Mouse (Mus musculus) intestine, embryonic 16.5 days (tissue): ENCODE measurements around the gene Cdc5l. TPM values are rescaled to one million over a fixed set of nuclear protein-coding genes. Genes with fewer than 3 reads are reported as not detected.
"Not testable (repeated sequence)": the region's sequence is repeated elsewhere in the genome, so short reads cannot be mapped to it uniquely, and the experiment has no call there.

ENCODE experiments used
- ATAC-seq: fragments of 200-750 bp; cut with Nextera tagmentation; 2 replicates; pipeline ENCODE4 v1.8.0; 2017; ENCODE audit warnings: moderate TSS enrichment, moderate library complexity
- H3K27ac ChIP-seq: fragments of 300-500 bp; sonication (generic); 2 replicates; pipeline ENCODE4 v1.5.1; 2014; ENCODE audit warnings: mild to moderate bottlenecking, low read length
- H3K27me3 ChIP-seq: fragments of 300-500 bp; sonication (generic); replicated peaks from 2 replicates; pipeline ENCODE4 v1.6.1; 2014; ENCODE audit warnings: low read length, control low read depth, mixed read lengths; ENCODE audit not compliant: control insufficient read depth, insufficient read depth
- H3K36me3 ChIP-seq: fragments of 300-500 bp; sonication (generic); 2 replicates; pipeline ENCODE4 v1.6.1; 2014; ENCODE audit warnings: low read length, control low read depth; ENCODE audit not compliant: control insufficient read depth, insufficient read depth
- H3K4me1 ChIP-seq: fragments of 300-500 bp; sonication (generic); 2 replicates; pipeline ENCODE4 v1.6.1; 2014; ENCODE audit warnings: low read length, control low read depth, mixed read lengths; ENCODE audit not compliant: control insufficient read depth, insufficient read depth
- H3K4me2 ChIP-seq: fragments of 300-500 bp; sonication (generic); 2 replicates; pipeline ENCODE4 v1.6.1; 2014; ENCODE audit warnings: low read depth, low read length, control low read depth
- H3K4me3 ChIP-seq: fragments of 300-500 bp; sonication (generic); 2 replicates; pipeline ENCODE4 v1.5.1; 2014; ENCODE audit warnings: mild to moderate bottlenecking, low read length
- H3K9ac ChIP-seq: fragments of 300-500 bp; sonication (generic); 2 replicates; pipeline ENCODE4 v1.6.1; 2014; ENCODE audit warnings: low read depth, low read length
- H3K9me3 ChIP-seq: fragments of 300-500 bp; sonication (generic); 2 replicates; pipeline ENCODE4 v1.6.1; 2016; ENCODE audit warnings: low read length, control low read depth; ENCODE audit not compliant: control insufficient read depth
- WGBS: fragments of 180-500 bp; shearing (Covaris S2); extraction: QIAGEN DNeasy Blood & Tissue Kit; methylation state at CpG from one replicate; pipeline ENCODE4 v1.1.7; 2014; 5-methylcytosine and 5-hydroxymethylcytosine counted together
- polyA plus RNA-seq: library from polyadenylated mRNA; unstranded; fragments of >200 nt; fragmentation: Nextera tagmentation; extraction: Ambion mirVana; gene quantifications from 2 replicates; pipeline ENCODE4 v1.2.1, GENCODE M21; 2015

Cdc5l gene
- polyA plus RNA-seq, 1 experiment from 2014 or later, result 51.8 TPM

- Histone ChIP-seq H3K27me3 (no peaks in the 10 kb centered on the region), H3K27ac (no peak overlapping the region), H3K9me3 (no peaks in the 10 kb centered on the region), H3K36me3 (no peaks in the 10 kb centered on the region), H3K4me2 (no peak overlapping the region), H3K4me3 (no peak overlapping the region), H3K9ac (no peak overlapping the region), H3K4me1 (no peaks in the 10 kb centered on the region)
- ATAC-seq, result no peak
- WGBS, result 91% methylated on average over 8 of the region's 8 CpGs
Observed at GRCm38 (mm10) chr17:45449586-45449985, 16.0 kb upstream of the Cdc5l start.

- Histone ChIP-seq H3K36me3 (no peaks in the 10 kb centered on the region), H3K9me3 (no peaks in the 10 kb centered on the region), H3K4me2 (no peak overlapping the region), H3K9ac (no peak overlapping the region), H3K27me3 (no peaks in the 10 kb centered on the region), H3K27ac (no peak overlapping the region), H3K4me1 (no peaks in the 10 kb centered on the region), H3K4me3 (no peak overlapping the region)
- 90% methylated on average over 2 of the region's 2 CpGs for WGBS
- no peak for ATAC-seq
Observed at GRCm38 (mm10) chr17:45447063-45447462, 13.5 kb upstream of the Cdc5l start.

DNA sequence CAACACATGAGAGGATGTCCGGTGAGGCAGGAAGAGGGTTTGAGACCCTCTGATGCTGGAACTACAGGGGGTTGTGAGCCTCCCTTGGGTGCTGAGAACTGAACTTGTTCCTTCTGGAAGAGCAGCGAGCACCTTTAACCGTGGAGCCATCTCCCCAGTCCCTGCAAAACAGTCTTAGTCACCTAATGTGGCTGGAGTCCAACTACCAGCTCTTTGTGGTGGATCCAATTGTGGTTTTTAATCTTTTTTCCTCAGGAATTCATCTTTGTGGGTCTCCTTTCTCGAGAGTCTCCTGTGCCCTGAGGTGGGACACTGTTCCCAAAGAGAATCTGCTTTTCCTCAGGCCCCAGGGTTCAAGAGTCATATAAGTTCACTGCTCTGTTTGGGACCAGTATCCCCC, 12.4 kb upstream of the Cdc5l start:
- no peak overlapping the region for H3K27ac ChIP-seq
- H3K36me3 ChIP-seq, result no peaks in the 10 kb centered on the region
- H3K4me2 ChIP-seq, result no peak overlapping the region
- WGBS, result 81% methylated on average over 4 of the region's 4 CpGs
- H3K9ac ChIP-seq, result no peak overlapping the region
- no peaks in the 10 kb centered on the region for H3K27me3 ChIP-seq
- no peak for ATAC-seq
- no peaks in the 10 kb centered on the region for H3K4me1 ChIP-seq
- H3K4me3 ChIP-seq, result no peak overlapping the region
- no peaks in the 10 kb centered on the region for H3K9me3 ChIP-seq

DNA sequence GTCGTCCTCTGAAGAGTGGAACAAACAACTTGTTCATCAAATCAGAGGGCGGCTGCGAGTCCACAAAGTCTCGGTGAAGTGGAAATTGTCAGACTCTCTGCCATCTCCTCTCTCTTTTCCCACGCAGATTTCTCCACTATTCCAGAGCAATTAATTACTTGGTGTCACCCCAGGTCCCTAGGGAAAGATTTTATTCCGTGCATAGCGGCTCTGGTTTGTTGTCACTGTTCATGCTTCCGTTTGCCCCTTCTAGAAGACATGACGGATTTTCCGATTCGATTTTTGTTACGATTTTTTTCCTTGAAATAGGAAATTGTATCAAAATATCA, 689 bp upstream of the Cdc5l start:
- Histone ChIP-seq H3K9ac (peak overlapping the region; percentile 94), H3K4me2 (peak overlapping the region; percentile 78), H3K4me1 (peaks cover 13% of the 10 kb centered on the region), H3K36me3 (no peaks in the 10 kb centered on the region), H3K27me3 (no peaks in the 10 kb centered on the region), H3K4me3 (peak overlapping the region; percentile 76), H3K9me3 (no peaks in the 10 kb centered on the region), H3K27ac (peak overlapping the region; percentile 98)
- ATAC-seq, result no peak
- WGBS, result 5% methylated on average over 12 of the region's 12 CpGs

DNA sequence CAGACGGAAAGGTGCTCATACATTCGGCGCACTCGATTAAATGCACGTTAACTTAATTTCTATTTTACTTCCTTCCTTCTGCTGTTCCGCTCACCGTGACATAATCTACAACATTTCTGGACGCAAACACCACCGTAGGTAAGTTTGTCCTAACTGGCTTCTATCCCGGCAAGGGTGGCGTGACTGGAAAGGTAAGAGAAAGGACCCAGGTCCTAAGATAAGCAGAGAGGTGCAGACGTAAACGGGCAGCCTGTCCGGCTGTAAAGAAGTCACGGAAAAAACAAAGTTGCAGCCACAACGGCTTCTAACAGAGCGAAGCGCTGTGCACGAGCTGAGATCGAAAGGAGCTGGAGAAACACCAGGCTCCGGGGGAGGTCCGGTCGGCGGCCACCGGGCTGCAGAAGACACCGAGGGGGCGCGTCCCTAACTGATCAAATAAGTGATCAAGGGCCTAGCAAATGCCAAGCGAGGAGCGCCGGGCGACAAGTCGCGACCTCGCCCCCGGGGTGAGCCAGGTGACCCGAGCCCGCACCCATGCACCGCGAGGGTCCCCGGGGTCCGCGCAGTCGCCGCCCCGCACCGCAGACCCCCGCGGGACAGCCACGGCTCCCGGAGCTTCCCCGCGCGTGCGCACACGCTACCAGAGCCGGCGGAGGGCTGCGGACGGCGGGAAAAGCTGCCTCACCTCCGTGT, 685 bp downstream of the Cdc5l start:
- Histone ChIP-seq H3K9ac (peak overlapping the region; percentile 94), H3K27me3 (no peaks in the 10 kb centered on the region), H3K4me3 (peak overlapping the region; percentile 76), H3K4me2 (peak overlapping the region; percentile 92), H3K36me3 (no peaks in the 10 kb centered on the region), H3K4me1 (peaks cover 13% of the 10 kb centered on the region), H3K9me3 (no peaks in the 10 kb centered on the region), H3K27ac (peak overlapping the region; percentile 98)
- under 1% methylated on average over 62 of the region's 62 CpGs for WGBS
- peak; percentile 78 for ATAC-seq

GRCm38 (mm10) chr17:45432007-45432406, 1.5 kb downstream of the Cdc5l start:
- Histone ChIP-seq H3K27ac (no peak overlapping the region), H3K9ac (peak overlapping the region; percentile 94), H3K4me2 (peak overlapping the region; percentile 92), H3K36me3 (no peaks in the 10 kb centered on the region), H3K4me3 (peak overlapping the region; percentile 76), H3K4me1 (peaks cover 13% of the 10 kb centered on the region), H3K9me3 (no peaks in the 10 kb centered on the region), H3K27me3 (no peaks in the 10 kb centered on the region)
- WGBS, result 61% methylated on average over 3 of the region's 3 CpGs
- ATAC-seq, result no peak

DNA sequence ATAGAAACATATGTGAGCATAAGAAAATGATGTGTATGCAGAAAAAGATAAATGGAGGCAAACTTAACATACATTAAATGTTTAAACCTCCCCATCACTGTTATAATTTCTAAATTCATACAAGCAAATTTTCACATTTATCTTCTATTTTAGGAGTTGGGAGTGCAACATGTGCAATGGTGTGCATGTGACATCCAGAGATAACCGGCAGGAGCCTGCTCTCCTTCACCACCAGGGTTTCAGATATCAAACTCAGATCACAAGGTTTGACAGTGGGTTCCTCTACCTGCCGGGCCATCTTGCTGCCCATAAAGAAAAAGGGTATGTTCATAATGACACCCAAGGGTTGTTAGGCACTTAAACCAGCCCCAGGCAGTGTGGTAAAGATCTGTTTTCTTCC, 16.1 kb downstream of the Cdc5l start:
- H3K27ac ChIP-seq, result no peak overlapping the region
- H3K36me3 ChIP-seq, result peaks cover 6% of the 10 kb centered on the region; the same call in 1 of the 2 replicates
- no peak overlapping the region for H3K4me3 ChIP-seq
- H3K9me3 ChIP-seq, result no peaks in the 10 kb centered on the region
- no peak overlapping the region for H3K4me2 ChIP-seq
- 84% methylated on average over 2 of the region's 2 CpGs for WGBS
- no peaks in the 10 kb centered on the region for H3K4me1 ChIP-seq
- no peak for ATAC-seq
- no peak overlapping the region for H3K9ac ChIP-seq
- H3K27me3 ChIP-seq, result no peaks in the 10 kb centered on the region

DNA sequence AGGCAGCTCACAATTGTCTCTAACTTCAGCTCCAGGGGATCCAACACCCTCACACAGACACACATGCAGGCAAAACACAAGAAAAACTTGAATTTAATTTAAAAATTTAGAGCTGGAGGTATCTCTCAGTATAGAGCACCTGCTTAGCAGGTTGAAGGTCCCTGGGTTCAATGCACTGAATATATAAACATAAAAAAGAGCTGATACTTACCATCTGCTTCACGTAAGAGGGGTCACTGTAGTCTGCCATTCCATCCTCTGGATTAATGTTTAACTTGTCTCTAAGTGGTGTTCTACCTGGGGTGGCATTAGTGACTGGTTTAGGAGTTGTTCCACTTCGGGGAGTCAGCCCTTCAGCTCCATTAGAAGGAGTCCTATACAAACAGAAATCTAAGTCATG, 21.9 kb downstream of the Cdc5l start:
- not testable (repeated sequence) for H3K9me3 ChIP-seq, H3K4me3 ChIP-seq, H3K27me3 ChIP-seq, H3K4me2 ChIP-seq, H3K27ac ChIP-seq, H3K9ac ChIP-seq, H3K4me1 ChIP-seq, H3K36me3 ChIP-seq
- 57% methylated on average over 2 of the region's 2 CpGs for WGBS
- ATAC-seq, result peak; percentile 70

GRCm38 (mm10) chr17:45408719-45409118, 24.8 kb downstream of the Cdc5l start:
- 84% methylated on average over 2 of the region's 2 CpGs for WGBS
- Histone ChIP-seq H3K4me2 (no peak overlapping the region), H3K4me1 (no peaks in the 10 kb centered on the region), H3K9ac (no peak overlapping the region), H3K9me3 (no peaks in the 10 kb centered on the region), H3K4me3 (no peak overlapping the region), H3K27ac (no peak overlapping the region), H3K27me3 (no peaks in the 10 kb centered on the region), H3K36me3 (peaks cover 8% of the 10 kb centered on the region)
- ATAC-seq, result no peak

- no peaks in the 10 kb centered on the region for H3K27me3 ChIP-seq
- H3K4me3 ChIP-seq, result no peak overlapping the region
- no peaks in the 10 kb centered on the region for H3K9me3 ChIP-seq
- H3K36me3 ChIP-seq, result peaks cover 9% of the 10 kb centered on the region
- H3K27ac ChIP-seq, result no peak overlapping the region
- 0 out of 2 replicates have a peak, but pooled peaks cover 2% of the 10 kb centered on the region for H3K4me1 ChIP-seq
- no peak overlapping the region for H3K9ac ChIP-seq
- WGBS, result 95% methylated on average over 10 of the region's 10 CpGs
- ATAC-seq, result no peak
- H3K4me2 ChIP-seq, result no peak overlapping the region
Observed at GRCm38 (mm10) chr17:45406281-45406680, 27.3 kb downstream of the Cdc5l start.
